Mouse (Mus musculus): Measurements from ENCODE around the gene Notch3. TPM values are rescaled to one million over a fixed set of nuclear protein-coding genes. Genes with fewer than 3 reads are reported as not detected.
"Not testable (repeated sequence)": the region's sequence is repeated elsewhere in the genome, so short reads cannot be mapped to it uniquely, and the experiment has no call there.

Notch3 gene
- 8.6 and 8.9 TPM in 2 replicates for polyA plus RNA-seq (2015; fragmentation: Nextera tagmentation; extraction: Ambion mirVana)

DNA sequence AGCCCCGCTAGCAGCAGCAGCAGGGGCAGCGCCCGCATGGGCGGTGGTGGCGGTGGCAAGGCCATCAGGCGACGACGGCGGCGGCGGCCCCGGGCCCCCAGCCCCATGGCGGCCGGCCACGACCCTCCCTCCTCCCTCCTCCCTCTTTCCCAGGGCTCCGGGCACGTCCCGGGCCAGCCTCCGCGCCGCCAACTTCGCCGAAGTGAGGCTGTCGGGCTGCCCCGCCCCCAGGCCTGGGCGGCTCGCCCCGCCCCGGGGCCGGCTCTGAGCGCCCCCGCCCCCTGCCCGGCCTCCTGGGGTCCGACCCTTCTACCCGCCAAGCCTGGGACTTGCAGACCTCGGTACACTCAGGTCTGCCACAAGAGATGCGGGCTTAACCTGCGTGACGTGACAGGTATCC is at the start of gene Notch3:
Gene Notch3, minus strand, starts transcription at position 166 of the 400 bp plus-strand sequence.
- Histone ChIP-seq H3K27me3 (ENCODE audit: control insufficient read depth, insufficient read depth, low read length) (no peaks in the 10 kb centered on the region; the same call in 1 of the 2 replicates), H3K4me2 (ENCODE audit: low read depth, low read length) (peak within 1 kb of the TSS; percentile 87), H3K9ac (ENCODE audit: low read length) (peak within 1 kb of the TSS; percentile 78), H3K36me3 (ENCODE audit: control insufficient read depth, insufficient read depth) (no peaks in the 10 kb centered on the region), H3K4me1 (ENCODE audit: control insufficient read depth, insufficient read depth, low read length) (peaks cover 20% of the 10 kb centered on the region), H3K9me3 (replicated peaks; ENCODE audit: control insufficient read depth, low read length) (no peaks in the 10 kb centered on the region), H3K4me3 (ENCODE audit: low read length) (peak within 1 kb of the TSS; percentile 67), H3K27ac (ENCODE audit: low read length) (peak within 1 kb of the TSS; percentile 75)
- ATAC-seq (replicated peaks; ENCODE audit: extremely low read depth, insufficient read depth, low FRiP score) = peak; percentile 63
- WGBS = under 1% methylated on average over 35 of the region's 39 CpGs

DNA sequence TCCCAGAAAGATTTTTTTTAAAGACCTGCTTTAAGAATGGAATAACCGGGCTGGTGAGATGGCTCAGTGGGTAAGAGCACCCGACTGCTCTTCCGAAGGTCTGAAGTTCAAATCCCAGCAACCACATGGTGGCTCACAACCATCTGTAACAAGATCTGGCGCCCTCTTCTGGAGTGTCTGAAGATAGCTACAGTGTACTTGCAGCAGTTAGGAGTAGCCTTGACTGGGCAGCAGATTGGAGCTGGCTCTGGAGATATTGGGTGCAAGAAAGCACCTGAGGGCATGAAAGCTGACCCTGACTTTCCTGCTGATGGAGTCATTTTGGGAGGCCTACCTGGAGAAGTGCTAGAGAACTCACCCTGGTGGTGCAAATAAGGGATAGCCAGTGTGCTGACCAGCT is 48.9 kb upstream of the Notch3 start:
- not testable (repeated sequence) for H3K4me3 ChIP-seq (ENCODE audit: low read length); H3K27ac ChIP-seq (ENCODE audit: low read length); H3K4me1 ChIP-seq (ENCODE audit: control insufficient read depth, insufficient read depth, low read length); H3K9me3 ChIP-seq (replicated peaks; ENCODE audit: control insufficient read depth, low read length); H3K9ac ChIP-seq (ENCODE audit: low read length); H3K27me3 ChIP-seq (ENCODE audit: control insufficient read depth, insufficient read depth, low read length); H3K4me2 ChIP-seq (ENCODE audit: low read depth, low read length); ATAC-seq (replicated peaks; ENCODE audit: extremely low read depth, insufficient read depth, low FRiP score)
- WGBS = 74% methylated on average over 4 of the region's 4 CpGs
- H3K36me3 ChIP-seq (ENCODE audit: control insufficient read depth, insufficient read depth) = peaks cover 64% of the 10 kb centered on the region

DNA sequence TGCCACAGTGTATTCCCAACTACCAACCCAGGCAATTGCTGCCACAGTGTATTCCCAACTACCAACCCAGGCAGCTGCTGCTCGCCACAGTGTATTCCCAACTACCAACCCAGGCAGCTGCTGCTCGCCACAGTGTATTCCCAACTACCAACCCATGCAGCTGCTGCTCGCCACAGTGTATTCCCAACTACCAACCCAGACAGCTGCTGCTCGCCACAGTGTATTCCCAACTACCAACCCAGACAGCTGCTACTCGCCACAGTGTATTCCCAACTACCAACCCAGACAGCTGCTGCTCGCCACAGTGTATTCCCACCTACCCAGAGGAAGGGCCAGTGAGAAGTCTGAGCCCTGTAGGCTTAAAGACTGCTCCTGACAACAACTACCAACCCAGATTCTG is 44.9 kb upstream of the Notch3 start:
- H3K36me3 ChIP-seq (ENCODE audit: control insufficient read depth, insufficient read depth) = peaks cover 59% of the 10 kb centered on the region

DNA sequence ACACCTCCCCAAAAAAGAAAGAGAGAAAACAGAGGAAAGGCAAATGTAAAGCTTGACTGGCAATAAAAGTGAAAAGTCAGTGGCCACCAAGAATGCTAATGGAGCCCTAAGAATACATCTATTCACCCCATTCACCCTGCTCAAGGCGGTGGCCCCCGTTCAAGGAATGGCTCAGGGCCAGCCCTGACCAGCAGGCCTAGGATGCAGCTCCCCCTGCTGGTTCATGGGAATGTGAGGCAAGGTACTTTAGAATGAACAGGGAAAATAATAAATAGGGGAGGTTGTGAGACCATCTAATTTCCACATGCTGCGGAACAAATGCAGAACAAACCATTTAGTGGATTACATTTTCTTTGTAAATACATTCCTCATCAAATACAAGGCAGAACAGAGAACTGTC is 43.1 kb upstream of the Notch3 start:
- H3K4me1 ChIP-seq (ENCODE audit: control insufficient read depth, insufficient read depth, low read length) = peaks cover 28% of the 10 kb centered on the region
- no peak overlapping the region for H3K4me3 ChIP-seq (ENCODE audit: low read length)
- WGBS = 46% methylated on average over 3 of the region's 3 CpGs
- no peaks in the 10 kb centered on the region for H3K27me3 ChIP-seq (ENCODE audit: control insufficient read depth, insufficient read depth, low read length)
- ATAC-seq (replicated peaks; ENCODE audit: extremely low read depth, insufficient read depth, low FRiP score) = no peak
- H3K36me3 ChIP-seq (ENCODE audit: control insufficient read depth, insufficient read depth) = peaks cover 50% of the 10 kb centered on the region
- H3K4me2 ChIP-seq (ENCODE audit: low read depth, low read length) = no peak overlapping the region
- no peak overlapping the region for H3K9ac ChIP-seq (ENCODE audit: low read length)
- H3K27ac ChIP-seq (ENCODE audit: low read length) = peak overlapping the region; percentile 91
- H3K9me3 ChIP-seq (replicated peaks; ENCODE audit: control insufficient read depth, low read length) = no peaks in the 10 kb centered on the region

More for the DNA sequence above, 44.9 kb upstream of the Notch3 start:
- WGBS = 92% methylated on average over 6 of the region's 6 CpGs
- H3K27me3 ChIP-seq (ENCODE audit: control insufficient read depth, insufficient read depth, low read length); H3K4me2 ChIP-seq (ENCODE audit: low read depth, low read length); H3K4me3 ChIP-seq (ENCODE audit: low read length); ATAC-seq (replicated peaks; ENCODE audit: extremely low read depth, insufficient read depth, low FRiP score); H3K9me3 ChIP-seq (replicated peaks; ENCODE audit: control insufficient read depth, low read length); H3K9ac ChIP-seq (ENCODE audit: low read length); H3K27ac ChIP-seq (ENCODE audit: low read length): not testable (repeated sequence)
- H3K4me1 ChIP-seq (ENCODE audit: control insufficient read depth, insufficient read depth, low read length) = peaks cover 28% of the 10 kb centered on the region

DNA sequence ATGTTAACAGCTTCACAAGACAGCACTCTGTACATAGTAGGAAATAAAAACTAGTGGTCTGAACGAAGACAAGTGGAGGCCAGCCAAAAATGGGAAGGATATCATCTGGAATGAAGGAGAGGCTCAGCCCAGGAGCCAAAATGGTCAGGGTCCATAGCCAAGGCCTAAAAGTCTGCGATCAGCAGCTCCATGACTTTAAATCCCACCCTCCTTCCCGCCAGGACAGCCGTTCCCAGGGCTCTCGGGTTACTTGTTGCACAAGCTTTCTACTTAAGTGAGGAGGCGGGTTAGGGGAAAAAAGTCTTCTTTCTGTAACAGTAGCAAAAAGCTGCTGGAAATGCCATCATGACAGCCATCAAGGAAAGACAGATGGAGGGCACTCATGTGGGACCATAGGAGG is 42.5 kb upstream of the Notch3 start:
- Histone ChIP-seq H3K27ac (ENCODE audit: low read length) (peak overlapping the region; percentile 91), H3K9ac (ENCODE audit: low read length) (no peak overlapping the region), H3K4me1 (ENCODE audit: control insufficient read depth, insufficient read depth, low read length) (peaks cover 28% of the 10 kb centered on the region), H3K36me3 (ENCODE audit: control insufficient read depth, insufficient read depth) (peaks cover 51% of the 10 kb centered on the region), H3K9me3 (replicated peaks; ENCODE audit: control insufficient read depth, low read length) (no peaks in the 10 kb centered on the region), H3K4me3 (ENCODE audit: low read length) (no peak overlapping the region), H3K4me2 (ENCODE audit: low read depth, low read length) (no peak overlapping the region), H3K27me3 (ENCODE audit: control insufficient read depth, insufficient read depth, low read length) (no peaks in the 10 kb centered on the region)
- WGBS = 51% methylated on average over 6 of the region's 6 CpGs
- ATAC-seq (replicated peaks; ENCODE audit: extremely low read depth, insufficient read depth, low FRiP score) = no peak

DNA sequence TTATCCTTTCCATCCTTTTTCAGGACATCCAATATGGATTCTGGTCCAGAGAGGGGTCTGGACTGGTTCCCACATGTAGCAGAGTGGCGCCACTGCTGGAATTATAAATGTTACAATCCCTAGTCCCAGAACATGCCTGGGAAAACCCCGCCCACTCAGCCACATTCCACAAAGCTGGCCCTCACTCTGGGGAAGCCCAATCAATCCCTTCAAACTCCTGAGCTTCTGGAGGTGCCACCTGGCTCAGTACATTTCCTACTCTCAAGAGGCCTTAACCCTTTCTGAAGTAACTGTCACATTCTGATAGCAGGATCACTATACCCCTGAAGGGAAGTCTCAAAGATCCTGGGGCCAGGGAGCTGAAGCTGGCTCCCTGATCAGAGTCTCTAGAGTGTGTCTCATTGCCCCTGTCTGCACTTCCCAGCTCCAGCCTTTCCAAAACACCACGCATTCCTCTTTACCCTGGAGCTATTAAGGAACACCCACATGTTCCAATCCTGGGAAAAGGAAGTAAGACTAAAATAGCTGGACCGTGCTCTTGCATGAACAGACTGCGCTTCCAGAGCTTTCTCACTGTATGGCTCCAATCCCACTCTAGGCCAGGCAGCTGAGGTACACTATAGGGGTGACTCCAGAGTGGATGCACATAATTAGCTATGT is 41.1 kb upstream of the Notch3 start:
- Histone ChIP-seq H3K4me1 (ENCODE audit: control insufficient read depth, insufficient read depth, low read length) (peaks cover 28% of the 10 kb centered on the region), H3K4me2 (ENCODE audit: low read depth, low read length) (peak overlapping the region; percentile 18), H3K4me3 (ENCODE audit: low read length) (no peak overlapping the region), H3K36me3 (ENCODE audit: control insufficient read depth, insufficient read depth) (peaks cover 43% of the 10 kb centered on the region), H3K27ac (ENCODE audit: low read length) (peak overlapping the region; percentile 91), H3K9me3 (replicated peaks; ENCODE audit: control insufficient read depth, low read length) (no peaks in the 10 kb centered on the region), H3K9ac (ENCODE audit: low read length) (no peak overlapping the region; the same call in 1 of the 2 replicates), H3K27me3 (ENCODE audit: control insufficient read depth, insufficient read depth, low read length) (no peaks in the 10 kb centered on the region)
- 28% methylated on average over 5 of the region's 5 CpGs for WGBS
- ATAC-seq (replicated peaks; ENCODE audit: extremely low read depth, insufficient read depth, low FRiP score) = peak; percentile 76

DNA sequence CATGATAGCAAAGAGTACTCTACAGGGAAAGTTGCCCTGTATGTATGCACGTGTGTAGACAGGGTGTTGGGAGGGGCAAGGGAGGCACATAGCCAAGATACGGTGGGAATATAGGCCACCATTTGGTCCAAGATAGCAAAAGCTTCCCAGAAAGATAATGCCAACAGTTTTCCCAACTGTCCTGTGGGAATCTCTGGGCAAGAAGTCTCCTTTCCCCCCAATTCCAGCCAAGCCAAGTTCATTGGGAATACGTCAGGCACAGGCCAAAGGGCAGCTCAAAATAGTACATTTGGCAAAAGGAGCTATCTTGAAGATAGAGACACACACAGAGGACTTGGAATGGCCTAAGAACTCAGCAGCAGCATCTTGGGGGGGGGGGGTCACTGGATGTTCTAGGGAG is 38.7 kb upstream of the Notch3 start:
- H3K27me3 ChIP-seq (ENCODE audit: control insufficient read depth, insufficient read depth, low read length) = no peaks in the 10 kb centered on the region
- peaks cover 28% of the 10 kb centered on the region for H3K4me1 ChIP-seq (ENCODE audit: control insufficient read depth, insufficient read depth, low read length)
- H3K4me2 ChIP-seq (ENCODE audit: low read depth, low read length) = no peak overlapping the region
- H3K27ac ChIP-seq (ENCODE audit: low read length) = no peak overlapping the region
- H3K9me3 ChIP-seq (replicated peaks; ENCODE audit: control insufficient read depth, low read length) = no peaks in the 10 kb centered on the region
- H3K36me3 ChIP-seq (ENCODE audit: control insufficient read depth, insufficient read depth) = peaks cover 35% of the 10 kb centered on the region
- ATAC-seq (replicated peaks; ENCODE audit: extremely low read depth, insufficient read depth, low FRiP score) = no peak
- H3K4me3 ChIP-seq (ENCODE audit: low read length) = no peak overlapping the region
- H3K9ac ChIP-seq (ENCODE audit: low read length) = no peak overlapping the region
- 66% methylated on average over 3 of the region's 3 CpGs for WGBS

DNA sequence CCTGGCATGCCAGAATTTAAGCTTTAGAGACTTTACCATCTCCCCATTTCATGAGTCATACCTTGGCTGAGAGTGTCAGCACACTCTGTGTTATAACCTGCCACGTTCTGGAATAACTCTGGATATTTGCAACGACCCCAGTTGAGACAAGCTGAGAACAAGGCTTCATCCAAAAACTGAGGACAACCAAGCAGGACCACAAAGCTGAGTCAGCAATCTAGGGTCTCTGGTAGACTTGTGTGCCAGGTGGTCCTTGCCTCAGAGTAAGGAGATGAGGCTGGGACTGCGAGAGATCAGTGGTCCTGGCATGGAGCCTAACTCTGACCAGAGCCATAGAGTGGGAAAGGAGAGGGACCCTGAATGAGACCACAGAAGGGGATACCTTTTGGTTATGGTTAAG is 36.3 kb upstream of the Notch3 start:
- no peak overlapping the region for H3K9ac ChIP-seq (ENCODE audit: low read length)
- peaks cover 48% of the 10 kb centered on the region for H3K36me3 ChIP-seq (ENCODE audit: control insufficient read depth, insufficient read depth)
- H3K4me3 ChIP-seq (ENCODE audit: low read length) = no peak overlapping the region
- no peaks in the 10 kb centered on the region for H3K27me3 ChIP-seq (ENCODE audit: control insufficient read depth, insufficient read depth, low read length)
- H3K4me1 ChIP-seq (ENCODE audit: control insufficient read depth, insufficient read depth, low read length) = peaks cover 11% of the 10 kb centered on the region
- ATAC-seq (replicated peaks; ENCODE audit: extremely low read depth, insufficient read depth, low FRiP score) = no peak
- no peak overlapping the region for H3K27ac ChIP-seq (ENCODE audit: low read length)
- H3K9me3 ChIP-seq (replicated peaks; ENCODE audit: control insufficient read depth, low read length) = no peaks in the 10 kb centered on the region
- H3K4me2 ChIP-seq (ENCODE audit: low read depth, low read length) = no peak overlapping the region
- WGBS = 69% methylated on average over 3 of the region's 3 CpGs

DNA sequence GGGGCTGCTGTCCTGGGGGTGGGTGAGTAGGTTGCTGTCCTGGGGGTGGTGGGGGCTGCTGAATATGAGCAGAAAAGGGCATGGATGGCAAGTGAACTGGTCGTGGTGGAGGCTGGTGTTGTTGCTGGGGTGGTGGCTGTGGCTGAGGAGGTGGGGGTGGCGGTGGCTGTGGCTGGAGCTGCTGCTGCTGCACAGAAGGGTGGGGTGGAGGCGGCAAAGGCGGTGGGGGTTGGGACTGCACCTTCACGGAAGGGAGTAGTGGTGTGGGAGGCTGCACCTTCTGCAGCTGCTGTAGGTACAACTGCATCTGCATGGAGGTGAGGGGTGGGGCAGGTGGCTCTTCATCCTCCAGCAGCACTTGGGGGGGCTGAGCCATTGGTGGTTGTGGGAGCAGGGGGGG is 34.4 kb upstream of the Notch3 start:
- H3K4me1 ChIP-seq (ENCODE audit: control insufficient read depth, insufficient read depth, low read length) = 0 out of 2 replicates have a peak, but pooled peaks cover 2% of the 10 kb centered on the region
- no peak overlapping the region for H3K9ac ChIP-seq (ENCODE audit: low read length)
- no peaks in the 10 kb centered on the region for H3K9me3 ChIP-seq (replicated peaks; ENCODE audit: control insufficient read depth, low read length)
- no peak overlapping the region for H3K4me2 ChIP-seq (ENCODE audit: low read depth, low read length)
- peaks cover 59% of the 10 kb centered on the region for H3K36me3 ChIP-seq (ENCODE audit: control insufficient read depth, insufficient read depth)
- no peak overlapping the region for H3K27ac ChIP-seq (ENCODE audit: low read length)
- ATAC-seq (replicated peaks; ENCODE audit: extremely low read depth, insufficient read depth, low FRiP score) = no peak
- WGBS = 69% methylated on average over 5 of the region's 5 CpGs
- no peak overlapping the region for H3K4me3 ChIP-seq (ENCODE audit: low read length)
- no peaks in the 10 kb centered on the region for H3K27me3 ChIP-seq (ENCODE audit: control insufficient read depth, insufficient read depth, low read length)
